Mouse (Mus musculus) liver, embryonic 11.5 days (tissue): ENCODE results near the gene Ufc1. TPM values are rescaled to one million over a fixed set of nuclear protein-coding genes. Genes with fewer than 3 reads are reported as not detected.
A peak's percentile ranks its signal among the peaks of the same experiment; 100 is the strongest.

Experiments used
- ATAC-seq: fragments of 200-750 bp; cut with Nextera tagmentation; replicated peaks from 2 replicates; pipeline ENCODE4 v1.8.0; 2017; ENCODE audit warnings: moderate number of reproducible peaks, mild to moderate bottlenecking, moderate TSS enrichment, moderate library complexity; ENCODE audit not compliant: low FRiP score
- DNase-seq: peaks from one replicate; pipeline ENCODE4 v3.0.0-alpha.2; 2017; ENCODE audit warnings: low spot score
- H3K27ac ChIP-seq: fragments of 300-500 bp; sonication (generic); 2 replicates; pipeline ENCODE4 v1.5.1; 2014; ENCODE audit warnings: mild to moderate bottlenecking, low read depth, low read length, control low read depth
- H3K27me3 ChIP-seq: fragments of 300-500 bp; sonication (generic); replicated peaks from 2 replicates; pipeline ENCODE4 v1.6.1; 2014; ENCODE audit warnings: low read length, mixed read lengths; ENCODE audit not compliant: control insufficient read depth, insufficient read depth
- H3K36me3 ChIP-seq: fragments of 300-500 bp; sonication (generic); 2 replicates; pipeline ENCODE4 v1.6.1; 2014; ENCODE audit warnings: mild to moderate bottlenecking, low read length, moderate library complexity, mixed read lengths; ENCODE audit not compliant: control insufficient read depth, insufficient read depth
- H3K4me1 ChIP-seq: fragments of 300-500 bp; sonication (generic); replicated peaks from 2 replicates; pipeline ENCODE4 v1.6.1; 2014; ENCODE audit warnings: low read length, mixed read lengths; ENCODE audit not compliant: control insufficient read depth, insufficient read depth
- H3K4me2 ChIP-seq: fragments of 300-500 bp; sonication (generic); 2 replicates; pipeline ENCODE4 v1.6.1; 2014; ENCODE audit warnings: mild to moderate bottlenecking, control low read depth, moderate library complexity
- H3K4me3 ChIP-seq: fragments of 300-500 bp; sonication (generic); 2 replicates; pipeline ENCODE4 v1.5.1; 2014; ENCODE audit warnings: low read depth, low read length, control low read depth
- H3K9ac ChIP-seq: fragments of 300-500 bp; sonication (generic); 2 replicates; pipeline ENCODE4 v1.6.1; 2014; ENCODE audit warnings: low read depth, low read length, control low read depth
- H3K9me3 ChIP-seq: fragments of 300-500 bp; sonication (generic); 2 replicates; pipeline ENCODE4 v1.6.1; 2016; ENCODE audit warnings: low read length, inconsistent platforms, mixed read lengths; ENCODE audit not compliant: control insufficient read depth
- WGBS: fragments of 180-500 bp; shearing (Covaris S2); extraction: QIAGEN DNeasy Blood & Tissue Kit; methylation state at CpG from one replicate; pipeline ENCODE4 v1.1.7; 2014; 5-methylcytosine and 5-hydroxymethylcytosine counted together
- polyA plus RNA-seq: library from polyadenylated mRNA; unstranded; fragments of >200 nt; fragmentation: Nextera tagmentation; extraction: Ambion mirVana; gene quantifications from 2 replicates; pipeline ENCODE4 v1.2.1, GENCODE M21; 2014

Gene Ufc1
- polyA plus RNA-seq, 1 experiment from 2014 or later: 83.7 TPM

DNA sequence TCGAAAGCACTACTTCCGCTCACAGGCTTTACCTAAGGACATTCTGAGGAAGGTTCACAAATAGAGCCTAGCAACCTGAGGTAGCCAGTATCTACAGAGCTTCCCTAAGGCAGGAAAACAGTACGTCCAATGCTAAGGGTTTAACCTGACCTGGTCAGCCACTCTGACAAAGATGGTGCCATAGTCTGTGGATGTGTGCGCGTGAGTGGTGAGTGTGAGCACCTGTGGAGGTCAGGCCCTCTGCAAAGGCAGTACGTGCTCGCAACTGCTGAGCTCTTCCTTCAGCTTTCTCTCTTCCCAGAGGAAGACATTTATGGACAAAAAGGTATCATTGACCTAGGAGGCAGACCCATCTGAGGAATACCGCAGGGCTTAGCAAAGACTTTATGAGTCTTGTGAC, 16.4 kb downstream of the Ufc1 start:
- Histone ChIP-seq H3K27ac (no peak overlapping the region), H3K4me2 (peak overlapping the region; percentile 63), H3K9ac (peak overlapping the region; percentile 28; the same call in 1 of the 2 replicates), H3K4me1 (peaks cover 6% of the 10 kb centered on the region; the same call in 1 of the 2 replicates), H3K9me3 (no peaks in the 10 kb centered on the region), H3K27me3 (no peaks in the 10 kb centered on the region), H3K4me3 (peak overlapping the region; percentile 76), H3K36me3 (peaks cover 38% of the 10 kb centered on the region)
- DNase-seq (no peak), ATAC-seq (no peak)
- 95% methylated on average over 8 of the region's 8 CpGs for WGBS

DNA sequence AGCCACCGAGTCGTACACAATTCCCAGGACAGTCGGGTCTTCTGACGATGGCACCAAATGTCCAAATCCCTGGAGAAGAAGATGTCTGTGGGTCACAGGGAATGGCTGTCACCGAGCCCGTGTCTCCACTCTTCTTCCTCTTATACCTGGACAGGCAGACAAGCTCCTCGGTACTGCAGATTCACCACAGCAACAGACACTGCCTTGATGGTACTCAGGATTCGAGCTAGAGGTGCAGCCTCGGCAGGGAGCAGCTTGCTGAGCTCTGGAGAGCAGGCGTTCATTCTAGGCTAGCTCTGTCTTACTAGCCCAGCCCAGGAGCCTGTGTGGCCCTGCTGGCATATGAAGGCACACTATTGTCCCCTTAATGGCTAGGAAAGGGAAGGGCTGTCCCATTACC, 17.1 kb downstream of the Ufc1 start:
- Histone ChIP-seq H3K4me2 (peak overlapping the region; percentile 63), H3K4me1 (peaks cover 6% of the 10 kb centered on the region; the same call in 1 of the 2 replicates), H3K9me3 (no peaks in the 10 kb centered on the region), H3K36me3 (peaks cover 41% of the 10 kb centered on the region), H3K27me3 (no peaks in the 10 kb centered on the region), H3K4me3 (0 out of 2 replicates have a peak overlapping the region, but pooled peaks have one; percentile 17), H3K27ac (no peak overlapping the region), H3K9ac (no peak overlapping the region)
- DNase-seq (no peak), ATAC-seq (no peak)
- 87% methylated on average over 10 of the region's 10 CpGs for WGBS

DNA sequence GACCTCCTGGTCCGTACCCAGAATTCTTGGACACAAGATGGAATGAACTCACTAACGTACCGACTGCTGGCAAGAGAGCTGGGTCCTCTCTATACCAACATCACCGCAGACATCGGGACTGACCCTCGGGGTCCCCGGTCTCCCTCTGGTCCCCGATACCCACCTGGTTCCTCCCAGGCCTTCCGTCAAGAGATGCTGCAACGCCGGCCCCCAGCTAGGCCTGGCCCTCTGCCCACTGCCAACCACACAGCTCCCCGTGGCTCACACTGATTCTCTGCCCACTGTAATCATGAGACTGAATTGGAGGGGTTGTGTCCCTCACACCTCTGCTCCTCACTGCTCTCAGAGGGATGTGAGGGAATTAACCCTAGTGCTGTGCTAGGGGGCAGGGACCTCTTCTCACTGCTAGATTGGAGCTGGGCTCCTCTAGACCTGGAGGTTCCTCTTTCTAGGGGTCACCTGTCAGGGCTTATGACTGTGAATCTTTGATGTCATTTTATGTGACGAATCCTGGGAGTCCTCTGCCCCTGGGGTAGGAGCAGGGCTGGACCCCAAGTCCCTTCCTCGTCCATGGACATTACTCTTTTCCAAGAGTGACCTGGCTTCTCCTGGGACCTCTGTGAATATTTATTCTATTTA, 18.6 kb downstream of the Ufc1 start:
- no peak overlapping the region for H3K4me2 ChIP-seq
- H3K36me3 ChIP-seq: peaks cover 45% of the 10 kb centered on the region
- ATAC-seq (no peak), DNase-seq (no peak)
- peaks cover 8% of the 10 kb centered on the region for H3K4me1 ChIP-seq
- no peaks in the 10 kb centered on the region for H3K9me3 ChIP-seq
- no peak overlapping the region for H3K4me3 ChIP-seq
- 92% methylated on average over 14 of the region's 14 CpGs for WGBS
- no peaks in the 10 kb centered on the region for H3K27me3 ChIP-seq
- H3K27ac ChIP-seq: no peak overlapping the region
- H3K9ac ChIP-seq: no peak overlapping the region

DNA sequence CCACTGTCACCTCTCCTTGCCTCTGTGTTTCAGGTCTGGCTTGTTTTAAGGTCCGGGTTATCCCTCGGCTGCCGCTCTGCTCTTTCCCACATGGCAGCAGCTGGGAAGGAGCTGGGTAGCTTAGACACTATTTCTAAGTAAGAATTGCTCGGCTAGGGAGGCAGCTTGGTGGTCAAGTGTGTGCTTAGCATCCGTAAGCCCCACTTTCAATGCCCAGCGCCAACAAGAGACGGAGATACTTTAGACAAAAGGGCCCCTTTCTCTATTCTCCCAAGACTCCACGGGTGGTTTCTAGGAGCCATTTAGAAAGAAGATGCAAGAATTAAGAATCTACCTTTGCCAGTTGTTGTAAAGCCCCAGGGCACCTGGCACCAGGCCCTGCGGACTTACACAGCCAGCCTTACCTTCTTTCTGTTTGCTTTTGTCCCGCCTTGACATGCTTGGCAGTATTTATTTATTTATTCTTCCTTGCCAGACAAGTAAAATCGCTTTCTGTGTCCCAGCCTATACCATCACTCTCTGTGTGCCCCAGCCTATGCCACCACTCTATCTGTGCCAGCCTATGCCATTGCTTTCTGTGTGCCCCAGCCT, 19.6 kb downstream of the Ufc1 start:
- Histone ChIP-seq H3K36me3 (peaks cover 45% of the 10 kb centered on the region), H3K9ac (no peak overlapping the region), H3K9me3 (no peaks in the 10 kb centered on the region), H3K4me2 (no peak overlapping the region), H3K27ac (no peak overlapping the region), H3K4me1 (peaks cover 12% of the 10 kb centered on the region), H3K4me3 (no peak overlapping the region; the same call in 1 of the 2 replicates), H3K27me3 (no peaks in the 10 kb centered on the region)
- no peak for DNase-seq
- ATAC-seq: no peak
- WGBS: 91% methylated on average over 11 of the region's 11 CpGs

DNA sequence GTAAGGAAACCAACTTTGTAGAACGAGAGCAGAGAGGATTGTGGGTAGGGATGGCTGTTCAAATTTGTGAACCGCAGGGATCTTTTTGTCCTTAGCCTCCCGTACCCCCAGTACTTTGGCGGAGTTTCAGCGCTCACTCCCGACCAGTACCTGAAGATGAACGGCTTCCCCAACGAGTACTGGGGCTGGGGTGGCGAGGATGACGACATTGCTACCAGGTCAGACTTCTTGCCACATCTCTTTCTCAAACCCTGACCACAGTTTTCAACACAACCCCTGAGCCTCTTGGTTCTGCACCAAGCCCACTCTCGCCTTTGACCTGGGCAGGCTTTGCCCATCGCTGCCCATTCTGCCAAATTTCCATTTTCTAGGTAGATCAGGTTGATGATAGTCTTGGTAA, 20.7 kb downstream of the Ufc1 start:
- no peak overlapping the region for H3K4me3 ChIP-seq
- no peak for ATAC-seq
- no peak overlapping the region for H3K27ac ChIP-seq
- no peaks in the 10 kb centered on the region for H3K27me3 ChIP-seq
- H3K4me1 ChIP-seq: peaks cover 15% of the 10 kb centered on the region
- no peak for DNase-seq
- H3K36me3 ChIP-seq: peaks cover 45% of the 10 kb centered on the region
- no peak overlapping the region for H3K9ac ChIP-seq
- 92% methylated on average over 12 of the region's 12 CpGs for WGBS
- H3K4me2 ChIP-seq: no peak overlapping the region
- H3K9me3 ChIP-seq: no peaks in the 10 kb centered on the region

DNA sequence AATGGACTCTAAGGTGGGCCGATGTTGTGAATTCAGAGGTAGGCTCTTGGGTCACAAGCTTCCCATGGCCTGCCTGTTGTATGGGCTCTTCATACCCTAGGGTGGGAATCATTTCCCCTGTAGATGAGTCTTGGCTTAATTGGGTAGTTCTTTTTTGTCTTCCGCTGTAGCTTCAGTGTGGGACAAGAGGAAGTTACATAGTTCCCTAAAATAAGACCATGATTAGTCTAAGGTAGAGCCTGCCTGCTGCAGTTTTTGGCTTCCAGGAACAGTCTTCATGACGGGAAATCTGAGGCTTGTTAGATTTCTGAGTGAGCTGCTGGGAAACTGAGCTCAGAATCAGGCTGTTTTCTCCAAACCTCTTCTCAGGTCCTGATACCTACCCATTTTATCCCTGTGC, 22.7 kb downstream of the Ufc1 start:
- Histone ChIP-seq H3K4me2 (peak overlapping the region; percentile 96), H3K27me3 (no peaks in the 10 kb centered on the region), H3K9ac (peak overlapping the region; percentile 89), H3K4me1 (peaks cover 15% of the 10 kb centered on the region), H3K4me3 (peak overlapping the region; percentile 90; the same call in 1 of the 2 replicates), H3K27ac (peak overlapping the region; percentile 70; the same call in 1 of the 2 replicates), H3K36me3 (peaks cover 29% of the 10 kb centered on the region), H3K9me3 (no peaks in the 10 kb centered on the region)
- ATAC-seq: no peak
- WGBS: 82% methylated on average over 3 of the region's 3 CpGs
- no peak for DNase-seq

DNA sequence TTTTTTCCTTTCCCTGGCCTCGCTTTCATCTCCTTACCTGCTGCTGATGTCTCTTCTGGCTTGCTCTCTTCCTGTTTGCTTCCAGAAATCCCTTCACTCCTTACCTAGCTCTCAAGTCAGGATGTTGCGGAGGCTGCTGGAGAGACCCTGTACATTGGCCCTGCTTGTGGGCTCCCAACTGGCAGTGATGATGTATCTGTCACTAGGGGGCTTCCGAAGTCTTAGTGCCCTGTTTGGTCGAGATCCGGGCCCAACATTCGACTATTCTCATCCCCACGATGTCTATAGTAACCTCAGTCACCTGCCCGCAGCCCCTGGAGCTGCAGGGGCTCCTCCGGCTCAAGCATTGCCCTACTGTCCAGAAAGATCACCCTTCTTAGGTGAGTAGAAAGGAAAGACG, 23.2 kb downstream of the Ufc1 start:
- ATAC-seq (no peak), DNase-seq (no peak)
- H3K9ac ChIP-seq: peak overlapping the region; percentile 89; the same call in 1 of the 2 replicates
- H3K4me1 ChIP-seq: peaks cover 15% of the 10 kb centered on the region
- H3K9me3 ChIP-seq: no peaks in the 10 kb centered on the region
- no peaks in the 10 kb centered on the region for H3K27me3 ChIP-seq
- H3K36me3 ChIP-seq: peaks cover 24% of the 10 kb centered on the region
- peak overlapping the region; percentile 96 for H3K4me2 ChIP-seq
- peak overlapping the region; percentile 90 for H3K4me3 ChIP-seq
- H3K27ac ChIP-seq: peak overlapping the region; percentile 70; the same call in 1 of the 2 replicates
- WGBS: 55% methylated on average over 10 of the region's 10 CpGs

DNA sequence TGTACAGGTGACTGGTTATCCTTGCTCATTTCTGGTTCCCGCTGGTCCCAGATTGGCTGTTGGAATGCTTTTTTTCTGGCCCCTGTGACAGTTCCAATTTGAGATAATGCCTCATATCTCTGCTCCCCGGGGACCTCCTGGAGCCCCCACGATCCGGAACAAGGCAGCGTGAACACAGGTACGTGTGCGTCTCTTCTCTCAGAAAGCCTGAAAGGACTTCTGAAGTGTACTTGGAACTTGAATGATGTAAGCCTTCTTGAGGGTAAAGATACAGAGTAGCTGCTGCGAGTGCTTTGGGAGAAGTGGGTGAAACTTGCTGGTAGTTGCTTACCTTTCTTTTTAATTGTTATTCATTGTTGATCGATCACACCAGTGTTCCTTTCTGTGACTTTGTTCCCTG, 23.6 kb downstream of the Ufc1 start:
- Histone ChIP-seq H3K4me1 (peaks cover 15% of the 10 kb centered on the region), H3K27ac (peak overlapping the region; percentile 74; the same call in 1 of the 2 replicates), H3K9ac (peak overlapping the region; percentile 89), H3K9me3 (no peaks in the 10 kb centered on the region), H3K4me3 (peak overlapping the region; percentile 90), H3K4me2 (peak overlapping the region; percentile 96), H3K36me3 (peaks cover 22% of the 10 kb centered on the region), H3K27me3 (no peaks in the 10 kb centered on the region)
- WGBS: 31% methylated on average over 9 of the region's 9 CpGs
- no peak for DNase-seq
- ATAC-seq: no peak

DNA sequence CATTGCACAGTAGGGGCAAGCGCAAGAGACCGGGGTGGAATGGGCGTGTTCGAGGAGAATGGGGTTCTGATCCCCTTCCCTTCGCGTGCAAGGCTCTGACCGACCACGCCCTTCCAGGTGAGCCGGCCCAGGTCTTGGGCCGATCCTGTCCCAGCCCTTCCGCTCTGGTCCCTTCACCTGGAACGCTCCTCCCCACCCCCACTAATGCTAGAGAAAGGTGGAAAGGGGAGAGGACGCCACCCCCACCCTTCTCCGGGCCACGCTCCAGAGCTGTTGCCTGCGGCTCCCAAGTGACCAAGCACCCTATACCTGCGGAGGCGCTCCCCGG, 24.3 kb downstream of the Ufc1 start:
- peaks cover 15% of the 10 kb centered on the region for H3K4me1 ChIP-seq

More for the DNA sequence above, 24.3 kb downstream of the Ufc1 start:
- H3K4me2 ChIP-seq: peak overlapping the region; percentile 96
- WGBS: 1% methylated on average over 19 of the region's 19 CpGs
- no peaks in the 10 kb centered on the region for H3K9me3 ChIP-seq
- ATAC-seq (peak; percentile 61), DNase-seq (peak; percentile 55)
- peaks cover 17% of the 10 kb centered on the region for H3K36me3 ChIP-seq
- H3K27me3 ChIP-seq: no peaks in the 10 kb centered on the region
- H3K4me3 ChIP-seq: peak overlapping the region; percentile 90
- peak overlapping the region; percentile 74 for H3K27ac ChIP-seq
- peak overlapping the region; percentile 89 for H3K9ac ChIP-seq
